ENCODE assay signal across 28 mouse cellular contexts in genomic region chr12:76179051-76179450, GRCm38 (mm10). TPM values are rescaled to one million over a fixed set of nuclear protein-coding genes. Genes with fewer than 3 reads are reported as not detected.
A peak's percentile ranks its signal among the peaks of the same experiment; 100 is the strongest.
DNase-seq lines count a peak whose midpoint lies in the region; ATAC-seq and TF ChIP-seq lines count a peak whose summit lies in the region.
"Had no signal": no experiment of that assay in that cellular context is flagged by ENCODE, and none has a peak within 500 bp of the region (broad histone marks: within the 10 kb centered on the region; RNA-seq: fewer than 3 reads in every experiment).

No protein-coding gene starts in this region.

- no peaks in the 10 kb centered on the region; the same call in 1 of the 2 replicates for H3K27me3 ChIP-seq in kidney, embryonic 14.5 days (ENCODE audit: control insufficient read depth, insufficient read depth, low read length)
- 0 out of 2 replicates have a peak, but pooled peaks cover 8% of the 10 kb centered on the region for H3K27me3 ChIP-seq in midbrain, embryonic 15.5 days (replicated peaks)
- H3K27me3 ChIP-seq: CH12.LX; embryonic facial prominence, embryonic 12.5 days; heart, embryonic 15.5 days had no signal

- no peak for ATAC-seq in kidney, embryonic 14.5 days (ENCODE audit: low FRiP score, low TSS enrichment)
- ATAC-seq in midbrain, embryonic 15.5 days (replicated peaks), result no peak
- ATAC-seq: forebrain, embryonic 13.5 days; Patski had no signal

- H3K27ac ChIP-seq in kidney, embryonic 14.5 days (ENCODE audit: low read depth, low read length), result no peak overlapping the region
- H3K27ac ChIP-seq in midbrain, embryonic 15.5 days, result no peak overlapping the region
- H3K27ac ChIP-seq: embryonic facial prominence, embryonic 12.5 days; forebrain, embryonic 13.5 days; heart, embryonic 15.5 days; hindbrain, embryonic 13.5 days; neural tube, embryonic 13.5 days had no signal

- H3K9me3 ChIP-seq in kidney, embryonic 14.5 days (ENCODE audit: control insufficient read depth, low read length), result no peaks in the 10 kb centered on the region
- no peaks in the 10 kb centered on the region for H3K9me3 ChIP-seq in midbrain, embryonic 15.5 days
- H3K9me3 ChIP-seq: embryonic facial prominence, embryonic 12.5 days; forebrain, embryonic 13.5 days; G1E; heart, embryonic 15.5 days; hindbrain, embryonic 13.5 days; neural tube, embryonic 13.5 days had no signal

- no peaks in the 10 kb centered on the region for H3K36me3 ChIP-seq in kidney, embryonic 14.5 days (ENCODE audit: control insufficient read depth, insufficient read depth, low read length)
- no peaks in the 10 kb centered on the region for H3K36me3 ChIP-seq in midbrain, embryonic 15.5 days (replicated peaks)
- H3K36me3 ChIP-seq: embryonic facial prominence, embryonic 12.5 days; G1E; heart, embryonic 15.5 days; hindbrain, embryonic 13.5 days; neural tube, embryonic 13.5 days had no signal

- no peak for TF ChIP-seq POLR2A in brain, embryonic 14.5 days (IDR thresholded peaks at IDR 0.05; ENCODE audit: borderline replicate concordance, extremely low read depth, insufficient read depth, insufficient read length, poor library complexity, severe bottlenecking)

- 66% methylated on average over 5 of the region's 5 CpGs for WGBS in kidney, embryonic 14.5 days
- WGBS in midbrain, embryonic 15.5 days, result 81% methylated on average over 5 of the region's 5 CpGs

- H3K9ac ChIP-seq in kidney, embryonic 14.5 days (ENCODE audit: low read depth, low read length), result no peak overlapping the region
- no peak overlapping the region for H3K9ac ChIP-seq in midbrain, embryonic 15.5 days
- H3K9ac ChIP-seq: embryonic facial prominence, embryonic 12.5 days; forebrain, embryonic 13.5 days; heart, embryonic 15.5 days; hindbrain, embryonic 13.5 days; neural tube, embryonic 13.5 days had no signal

- no peak overlapping the region for H3K4me3 ChIP-seq in kidney, embryonic 14.5 days (ENCODE audit: low read length)
- no peak overlapping the region for H3K4me3 ChIP-seq in midbrain, embryonic 15.5 days
- H3K4me3 ChIP-seq: embryonic facial prominence, embryonic 12.5 days; erythroblast, embryonic 14.5 days; forebrain, embryonic 13.5 days; heart, embryonic 15.5 days; hindbrain, embryonic 13.5 days; myocyte; neural tube, embryonic 13.5 days had no signal

- no peaks in the 10 kb centered on the region for H3K4me1 ChIP-seq in kidney, embryonic 14.5 days (ENCODE audit: control insufficient read depth, insufficient read depth, low read length)
- H3K4me1 ChIP-seq in midbrain, embryonic 15.5 days, result peaks cover 8% of the 10 kb centered on the region

- peak; percentile 63 for DNase-seq in kidney, adult 11 months
- DNase-seq in lung, adult 18-20 months, result peak; percentile 39 to 61
- no peak for DNase-seq in lung, postnatal 10 days
- peak; percentile 36 for DNase-seq in brain, embryonic 14.5 days (ENCODE audit: low read depth)
- peak; percentile 53 for DNase-seq in kidney, postnatal 14 days
- DNase-seq: B cell, adult 2 months; cerebellum, adult 18-20 months; cerebellum, postnatal 14 days; gastrocnemius, postnatal 36 days; heart, postnatal 36 days; left cerebral cortex, postnatal 4 days; lung, postnatal 4 days; midbrain, embryonic 14.5 days; thymus, adult 2 months had no signal

- no peak overlapping the region for H3K4me2 ChIP-seq in kidney, embryonic 14.5 days (replicated peaks; ENCODE audit: low read depth, low read length)
- no peak overlapping the region for H3K4me2 ChIP-seq in midbrain, embryonic 15.5 days
- H3K4me2 ChIP-seq: embryonic facial prominence, embryonic 12.5 days; forebrain, embryonic 13.5 days; heart, embryonic 15.5 days; hindbrain, embryonic 13.5 days; neural tube, embryonic 13.5 days had no signal

- TF ChIP-seq CTCF in brain, embryonic 14.5 days (IDR thresholded peaks at IDR 0.05; ENCODE audit: borderline replicate concordance, extremely low read depth, insufficient read depth, insufficient read length), result no peak

RNA-seq across cellular contexts. Expression of gene Esr2, which starts 2.0 kb away (rescaled TPM):
- 0.39 and 0.57 TPM in 2 replicates for polyA plus RNA-seq in kidney, embryonic 14.5 days (2014; fragmentation: Nextera tagmentation; extraction: Ambion mirVana)
- polyA plus RNA-seq in brain, embryonic 14.5 days (2012; rRNA removed), result 0.27 and 0.28 TPM in 2 replicates
- polyA plus RNA-seq in midbrain, embryonic 15.5 days (2015; fragmentation: Nextera tagmentation; extraction: Ambion mirVana), result 0.29 and 0.39 TPM in 2 replicates
- polyA plus RNA-seq: erythroblast, embryonic 14.5 days; G1E; liver, adult 2 months; liver, embryonic 16.5 days; Patski had no signal
